Mouse (Mus musculus): ENCODE data around the gene Lsamp. TPM values are rescaled to one million over a fixed set of nuclear protein-coding genes. Genes with fewer than 3 reads are reported as not detected.

Gene Lsamp
- total and polyA plus RNA-seq, 3 experiments = not detected

GRCm38 (mm10) chr16:40959211-40959610 lies 975.0 kb downstream of the Lsamp start:
- H3K9ac ChIP-seq (ENCODE audit: insufficient read depth, low read depth) = no peak overlapping the region
- H3K27me3 ChIP-seq (replicated peaks) = no peaks in the 10 kb centered on the region
- no peak overlapping the region for H3K4me2 ChIP-seq (ENCODE audit: insufficient read depth, low read depth, poor library complexity, severe bottlenecking)
- H3K4me3 ChIP-seq (replicated peaks in 1 of 3; ENCODE audit: low read depth in 2 of 3, low read length in 2 of 3, poor library complexity in 1 of 3) = no peak overlapping the region
- dilution Hi-C loops (cut with MboI; ENCODE audit: extremely low pct_ligation_motif_present, extremely low pct_unique_long_range_greater_than_20kb, low sequenced_read_pairs) = no loop called here
- TF ChIP-seq JUN (IDR thresholded peaks at IDR 0.05; ENCODE audit: insufficient read depth, low read depth, low read length) (no peak), ZKSCAN1 (IDR thresholded peaks at IDR 0.05; ENCODE audit: borderline replicate concordance, low read depth, low read length) (no peak), ZNF384 (IDR thresholded peaks at IDR 0.05; ENCODE audit: low read depth, low read length) (no peak), SMC3 (IDR thresholded peaks at IDR 0.05; ENCODE audit: low read depth, low read length) (no peak), NRF1 (IDR thresholded peaks at IDR 0.05; ENCODE audit: low read depth, low read length) (no peak), PAX5 (IDR thresholded peaks at IDR 0.05; ENCODE audit: low read length) (no peak), JUND (conservative IDR thresholded peaks at IDR 0.05; ENCODE audit: low read depth, low read length) (no peak), USF2 (conservative IDR thresholded peaks at IDR 0.05; ENCODE audit: low read depth, low read length) (no peak), TCF12 (IDR thresholded peaks at IDR 0.05; ENCODE audit: low read depth, low read length) (no peak), MEF2A (IDR thresholded peaks at IDR 0.05; ENCODE audit: borderline replicate concordance, low read depth, low read length) (no peak), BHLHE40 (IDR thresholded peaks at IDR 0.05; ENCODE audit: low read depth, low read length) (no peak), HCFC1 (IDR thresholded peaks at IDR 0.05; ENCODE audit: low read depth, low read length) (no peak)
- H3K4me1 ChIP-seq (ENCODE audit: control insufficient read depth in 1 of 2, insufficient read depth in 2 of 2) = no peaks in the 10 kb centered on the region
- H3K36me3 ChIP-seq (replicated peaks in 1 of 2; ENCODE audit: control insufficient read depth in 1 of 2, insufficient read depth in 1 of 2, low read length in 1 of 2) = no peaks in the 10 kb centered on the region
- H3K27ac ChIP-seq (ENCODE audit: insufficient read depth, low read depth) = no peak overlapping the region
- peaks cover 59% of the 10 kb centered on the region for H3K9me3 ChIP-seq (replicated peaks; ENCODE audit: low read length)
- in situ Hi-C loops (cut with MboI; ENCODE audit: low pct_ligation_motif_present, low pct_unique_long_range_greater_than_20kb, low sequenced_read_pairs) = no loop called here
- no peaks in the 10 kb centered on the region for H3K79me2 ChIP-seq (replicated peaks; ENCODE audit: control insufficient read depth, extremely low read depth, insufficient read depth, poor library complexity, severe bottlenecking)
- DNase-seq (ENCODE audit: extremely low read depth) = no peak

GRCm38 (mm10) chr16:40960586-40960985 lies 976.4 kb downstream of the Lsamp start:
- dilution Hi-C loops (cut with MboI; ENCODE audit: extremely low pct_ligation_motif_present, extremely low pct_unique_long_range_greater_than_20kb, low sequenced_read_pairs) = no loop called here
- in situ Hi-C loops (cut with MboI; ENCODE audit: low pct_ligation_motif_present, low pct_unique_long_range_greater_than_20kb, low sequenced_read_pairs) = no loop called here

More at GRCm38 (mm10) chr16:40960586-40960985, 976.4 kb downstream of the Lsamp start:
- Histone ChIP-seq H3K27me3 (replicated peaks) (no peaks in the 10 kb centered on the region), H3K27ac (ENCODE audit: insufficient read depth, low read depth) (no peak overlapping the region), H3K4me2 (ENCODE audit: insufficient read depth, low read depth, poor library complexity, severe bottlenecking) (no peak overlapping the region), H3K36me3 (replicated peaks in 1 of 2; ENCODE audit: control insufficient read depth in 1 of 2, insufficient read depth in 1 of 2, low read length in 1 of 2) (no peaks in the 10 kb centered on the region), H3K4me1 (ENCODE audit: control insufficient read depth in 1 of 2, insufficient read depth in 2 of 2) (no peaks in the 10 kb centered on the region), H3K4me3 (replicated peaks in 1 of 3; ENCODE audit: low read depth in 2 of 3, low read length in 2 of 3, poor library complexity in 1 of 3) (no peak overlapping the region), H3K9ac (ENCODE audit: insufficient read depth, low read depth) (no peak overlapping the region), H3K79me2 (replicated peaks; ENCODE audit: control insufficient read depth, extremely low read depth, insufficient read depth, poor library complexity, severe bottlenecking) (no peaks in the 10 kb centered on the region), H3K9me3 (replicated peaks; ENCODE audit: low read length) (peaks cover 61% of the 10 kb centered on the region)
- no peak for DNase-seq (ENCODE audit: extremely low read depth)
- TF ChIP-seq KAT2A (IDR thresholded peaks at IDR 0.05; ENCODE audit: insufficient replicate concordance, low read length) = no peak
- no peak for TF ChIP-seq MXI1 (IDR thresholded peaks at IDR 0.05; ENCODE audit: low read depth, low read length)
- no peak for TF ChIP-seq USF2 (conservative IDR thresholded peaks at IDR 0.05; ENCODE audit: low read depth, low read length)
- TF ChIP-seq POLR2AphosphoS2 (IDR thresholded peaks at IDR 0.05; ENCODE audit: low read depth, low read length) = no peak
- no peak for TF ChIP-seq BHLHE40 (IDR thresholded peaks at IDR 0.05; ENCODE audit: low read depth, low read length)
- TF ChIP-seq SIN3A (IDR thresholded peaks at IDR 0.05; ENCODE audit: low read length) = no peak
- no peak for TF ChIP-seq USF1 (IDR thresholded peaks at IDR 0.05; ENCODE audit: low read depth, low read length)
- TF ChIP-seq JUND (conservative IDR thresholded peaks at IDR 0.05; ENCODE audit: low read depth, low read length) = no peak
- no peak for TF ChIP-seq CTCF (conservative IDR thresholded peaks at IDR 0.05 in 1 of 2, IDR thresholded peaks at IDR 0.05 in 1 of 2; ENCODE audit: low read depth in 2 of 2, low read length in 2 of 2)
- no peak for TF ChIP-seq PAX5 (IDR thresholded peaks at IDR 0.05; ENCODE audit: low read length)
- no peak for TF ChIP-seq IRF4 (IDR thresholded peaks at IDR 0.05; ENCODE audit: low read depth, low read length)
- no peak for TF ChIP-seq MEF2A (IDR thresholded peaks at IDR 0.05; ENCODE audit: borderline replicate concordance, low read depth, low read length)
- TF ChIP-seq TBP (conservative IDR thresholded peaks at IDR 0.05; ENCODE audit: low read depth, low read length) = no peak
